Mouse (Mus musculus) embryonic facial prominence, embryonic 14.5 days (tissue): ENCODE results near the gene Dlx1. TPM values are rescaled to one million over a fixed set of nuclear protein-coding genes. Genes with fewer than 3 reads are reported as not detected.

Source experiments
- ATAC-seq: fragments of 200-750 bp; cut with Nextera tagmentation; 2 replicates; pipeline ENCODE4 v1.8.0; 2017; ENCODE audit warnings: low read depth, moderate number of reproducible peaks, moderate TSS enrichment
- DNase-seq: peaks from one replicate; pipeline ENCODE4 v3.0.0-alpha.2; 2015; ENCODE audit warnings: low spot score
- H3K27ac ChIP-seq: fragments of 300-500 bp; sonication (generic); replicated peaks from 2 replicates; pipeline ENCODE4 v1.5.1; 2014; ENCODE audit warnings: low read depth, mild to moderate bottlenecking, low read length, moderate library complexity
- H3K27me3 ChIP-seq: fragments of 300-500 bp; sonication (generic); replicated peaks from 2 replicates; pipeline ENCODE4 v1.6.1; 2014; ENCODE audit warnings: low read length; ENCODE audit not compliant: control insufficient read depth, insufficient read depth
- H3K36me3 ChIP-seq: fragments of 300-500 bp; sonication (generic); 2 replicates; pipeline ENCODE4 v1.6.1; 2014; ENCODE audit warnings: low read length, mixed read lengths; ENCODE audit not compliant: control insufficient read depth, insufficient read depth
- H3K4me1 ChIP-seq: fragments of 300-500 bp; sonication (generic); 2 replicates; pipeline ENCODE4 v1.6.1; 2014; ENCODE audit warnings: antibody characterized with exemption, low read length; ENCODE audit not compliant: control insufficient read depth, insufficient read depth
- H3K4me2 ChIP-seq: fragments of 300-500 bp; sonication (generic); 2 replicates; pipeline ENCODE4 v1.6.1; 2014; ENCODE audit warnings: low read depth, mild to moderate bottlenecking, low read length, moderate library complexity, mixed read lengths
- H3K4me3 ChIP-seq: fragments of 300-500 bp; sonication (generic); 2 replicates; pipeline ENCODE4 v1.5.1; 2014; ENCODE audit warnings: low read depth, mild to moderate bottlenecking, low read length
- H3K9ac ChIP-seq: fragments of 300-500 bp; sonication (generic); 2 replicates; pipeline ENCODE4 v1.6.1; 2014; ENCODE audit warnings: low read depth, mild to moderate bottlenecking, low read length, moderate library complexity, mixed read lengths
- H3K9me3 ChIP-seq: fragments of 300-500 bp; sonication (generic); 2 replicates; pipeline ENCODE4 v1.6.1; 2016; ENCODE audit warnings: low read length; ENCODE audit not compliant: control insufficient read depth
- WGBS: fragments of 180-500 bp; shearing (Covaris S2); extraction: QIAGEN DNeasy Blood & Tissue Kit; methylation state at CpG from one replicate; pipeline ENCODE4 v1.1.7; 2014; 5-methylcytosine and 5-hydroxymethylcytosine counted together
- polyA plus RNA-seq: library from polyadenylated mRNA; unstranded; fragments of >200 nt; fragmentation: Nextera tagmentation; extraction: Ambion mirVana; gene quantifications from 2 replicates; pipeline ENCODE4 v1.2.1, GENCODE M21; 2014

Dlx1 gene
- polyA plus RNA-seq, 1 experiment from 2014 or later: 13.1 TPM

DNA sequence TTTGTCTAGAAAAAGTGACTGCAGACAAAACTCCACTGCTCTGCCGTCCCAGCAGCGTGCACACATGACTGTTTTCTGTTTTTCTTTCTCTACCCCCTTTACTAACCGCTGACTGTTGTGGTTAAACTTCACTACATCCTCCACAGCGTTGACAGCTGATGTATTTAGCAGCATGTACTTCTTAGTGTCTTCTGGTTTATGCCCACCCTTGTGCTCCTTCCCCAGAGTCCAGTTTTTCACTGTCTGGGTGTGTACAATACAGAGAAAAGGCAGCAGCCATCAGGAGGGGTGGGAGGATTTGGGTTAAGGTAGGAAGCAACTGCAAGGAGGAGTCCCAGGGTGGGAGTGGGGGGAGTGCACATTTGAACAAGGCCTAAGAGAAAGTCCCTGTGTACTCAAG lies 5.0 kb upstream of the Dlx1 start:
- Histone ChIP-seq H3K36me3 (no peaks in the 10 kb centered on the region), H3K4me3 (no peak overlapping the region), H3K27me3 (peaks cover 59% of the 10 kb centered on the region), H3K9me3 (no peaks in the 10 kb centered on the region), H3K9ac (no peak overlapping the region), H3K27ac (no peak overlapping the region), H3K4me2 (no peak overlapping the region), H3K4me1 (peaks cover 4% of the 10 kb centered on the region; the same call in 1 of the 2 replicates)
- DNase-seq (no peak), ATAC-seq (no peak)
- WGBS: 33% methylated on average over 4 of the region's 4 CpGs

DNA sequence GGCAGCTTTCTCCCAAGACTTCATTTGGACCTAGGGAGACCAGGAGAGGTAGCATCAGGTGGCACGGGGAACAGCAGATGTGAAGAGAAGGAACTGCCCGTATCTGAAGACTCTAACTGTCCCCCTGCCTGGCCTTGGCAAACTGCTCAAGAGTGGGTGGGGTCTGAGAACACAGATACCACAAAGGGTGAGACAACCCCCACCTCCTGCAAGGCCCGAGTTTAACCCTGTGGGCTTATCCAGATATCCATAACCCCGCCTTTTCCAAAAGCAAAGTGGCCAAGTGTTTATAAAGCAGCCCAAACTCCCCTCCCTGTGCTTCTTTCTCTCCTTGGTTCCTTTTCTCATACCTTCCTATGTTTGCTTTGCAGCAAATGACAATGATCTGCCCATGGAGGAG lies 4.5 kb upstream of the Dlx1 start:
- Histone ChIP-seq H3K36me3 (no peaks in the 10 kb centered on the region), H3K27me3 (peaks cover 64% of the 10 kb centered on the region), H3K4me1 (peaks cover 4% of the 10 kb centered on the region; the same call in 1 of the 2 replicates), H3K4me2 (no peak overlapping the region), H3K4me3 (no peak overlapping the region), H3K27ac (no peak overlapping the region), H3K9ac (no peak overlapping the region), H3K9me3 (no peaks in the 10 kb centered on the region)
- ATAC-seq: no peak
- no peak for DNase-seq
- 60% methylated on average over 4 of the region's 4 CpGs for WGBS

GRCm38 (mm10) chr2:71524763-71525162 lies 3.1 kb upstream of the Dlx1 start:
- no peak for DNase-seq
- ATAC-seq: no peak
- H3K4me1 ChIP-seq: peaks cover 9% of the 10 kb centered on the region; the same call in 1 of the 2 replicates
- H3K4me3 ChIP-seq: no peak overlapping the region
- H3K27ac ChIP-seq: no peak overlapping the region
- no peaks in the 10 kb centered on the region for H3K36me3 ChIP-seq
- no peak overlapping the region for H3K9ac ChIP-seq
- peaks cover 74% of the 10 kb centered on the region for H3K27me3 ChIP-seq
- H3K4me2 ChIP-seq: no peak overlapping the region
- H3K9me3 ChIP-seq: no peaks in the 10 kb centered on the region
- 35% methylated on average over 13 of the region's 13 CpGs for WGBS

DNA sequence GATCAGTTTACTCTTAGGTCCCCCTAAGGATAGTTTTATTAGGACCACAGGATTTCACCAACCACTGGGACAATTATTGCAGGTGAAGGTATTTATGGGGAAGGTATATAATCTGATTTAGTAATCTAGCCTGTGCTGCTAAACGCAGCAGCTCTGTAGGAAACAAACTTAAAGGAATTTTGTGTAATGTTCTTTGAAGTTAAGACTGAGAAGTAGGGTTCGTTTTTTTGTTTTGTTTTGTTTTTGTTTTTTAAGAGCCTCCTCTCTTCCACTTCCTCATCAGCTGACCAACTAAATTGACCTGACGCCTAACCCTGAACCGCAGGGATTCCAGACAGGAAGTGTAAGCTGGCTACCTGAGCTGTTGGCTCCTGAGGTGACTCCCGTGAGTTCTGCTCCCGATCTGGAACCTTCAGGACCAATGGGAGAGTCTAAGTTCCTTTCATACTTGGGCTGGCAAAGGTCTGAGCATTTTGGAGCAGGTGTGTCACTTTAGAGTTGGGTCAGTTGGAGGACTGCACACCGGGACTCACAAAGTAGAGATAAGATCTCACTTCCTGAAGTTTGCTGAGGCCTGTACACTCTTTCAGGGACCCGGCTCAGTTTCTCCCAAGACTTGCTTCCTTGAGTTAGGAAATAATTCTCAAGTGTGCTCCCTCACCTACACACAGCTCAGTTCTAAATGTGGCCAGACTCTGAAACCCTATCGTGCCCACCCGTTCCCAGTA lies 1.2 kb upstream of the Dlx1 start:
- H3K4me3 ChIP-seq: peak overlapping the region; percentile 21
- H3K9ac ChIP-seq: no peak overlapping the region
- DNase-seq: no peak

GRCm38 (mm10) chr2:71527323-71528013 lies 445 bp upstream of the Dlx1 start:
- peak overlapping the region; percentile 75 for H3K4me2 ChIP-seq
- H3K4me1 ChIP-seq: peaks cover 9% of the 10 kb centered on the region; the same call in 1 of the 2 replicates
- ATAC-seq (no peak), DNase-seq (no peak)
- no peaks in the 10 kb centered on the region for H3K9me3 ChIP-seq
- peak overlapping the region; percentile 21 for H3K4me3 ChIP-seq
- 7% methylated on average over 24 of the region's 24 CpGs for WGBS
- no peak overlapping the region for H3K27ac ChIP-seq
- H3K9ac ChIP-seq: 0 out of 2 replicates have a peak overlapping the region, but pooled peaks have one; percentile 31
- peaks cover 94% of the 10 kb centered on the region for H3K27me3 ChIP-seq
- H3K36me3 ChIP-seq: no peaks in the 10 kb centered on the region

More for the DNA sequence above, 1.2 kb upstream of the Dlx1 start:
- Histone ChIP-seq H3K9me3 (no peaks in the 10 kb centered on the region), H3K27ac (no peak overlapping the region), H3K27me3 (peaks cover 89% of the 10 kb centered on the region), H3K4me1 (peaks cover 9% of the 10 kb centered on the region; the same call in 1 of the 2 replicates), H3K36me3 (no peaks in the 10 kb centered on the region), H3K4me2 (peak overlapping the region; percentile 75)
- ATAC-seq: no peak
- WGBS: 11% methylated on average over 10 of the region's 10 CpGs

DNA sequence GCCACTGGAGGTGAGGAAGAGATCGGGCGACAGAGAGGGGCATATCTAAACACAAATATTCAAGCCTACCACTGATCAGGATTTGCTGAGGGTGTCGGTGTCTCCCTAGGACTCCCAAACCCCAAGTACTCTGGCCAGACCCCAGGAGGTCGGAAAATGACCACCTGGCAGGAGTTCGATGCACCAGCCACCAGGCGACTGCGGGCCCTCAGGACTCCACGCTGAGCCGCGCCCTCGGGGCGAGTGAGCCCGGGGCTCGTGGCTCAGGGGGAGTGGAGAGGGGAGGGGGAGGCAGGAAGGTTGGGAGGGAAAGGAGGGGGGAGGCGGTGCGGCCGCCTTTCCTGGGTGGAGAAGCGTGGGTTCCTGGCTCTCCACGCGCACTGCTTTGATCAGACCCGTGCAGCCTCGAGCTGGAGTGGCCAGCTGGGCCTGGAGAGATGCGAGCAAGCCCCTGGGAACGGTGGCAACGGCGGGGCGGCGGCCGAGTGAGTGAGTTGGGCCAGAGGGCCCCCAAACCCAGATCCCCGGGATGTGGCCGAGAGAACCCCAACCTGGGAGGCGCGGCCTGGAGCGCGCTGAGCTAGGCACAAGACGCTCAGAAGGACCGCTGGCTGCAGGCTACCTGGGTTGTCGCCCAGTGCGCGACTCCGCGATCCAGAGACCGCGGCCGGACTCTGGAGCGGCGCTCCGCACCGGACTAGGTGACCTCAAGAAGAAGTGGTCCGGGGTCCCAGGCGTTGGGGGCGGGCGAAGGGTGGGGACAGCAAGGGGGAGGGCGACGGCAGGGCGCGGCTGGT lies 999 bp downstream of the Dlx1 start:
- 0 out of 2 replicates have a peak, but pooled peaks cover 5% of the 10 kb centered on the region for H3K4me1 ChIP-seq
- no peaks in the 10 kb centered on the region for H3K9me3 ChIP-seq
- H3K27me3 ChIP-seq: peaks cover 94% of the 10 kb centered on the region
- under 1% methylated on average over 29 of the region's 57 CpGs for WGBS
- H3K9ac ChIP-seq: peak overlapping the region; percentile 68
- peak overlapping the region; percentile 75 for H3K4me2 ChIP-seq
- peak overlapping the region; percentile 87 for H3K27ac ChIP-seq
- peak overlapping the region; percentile 49 for H3K4me3 ChIP-seq
- ATAC-seq (peak; percentile 46), DNase-seq (no peak)
- H3K36me3 ChIP-seq: no peaks in the 10 kb centered on the region

DNA sequence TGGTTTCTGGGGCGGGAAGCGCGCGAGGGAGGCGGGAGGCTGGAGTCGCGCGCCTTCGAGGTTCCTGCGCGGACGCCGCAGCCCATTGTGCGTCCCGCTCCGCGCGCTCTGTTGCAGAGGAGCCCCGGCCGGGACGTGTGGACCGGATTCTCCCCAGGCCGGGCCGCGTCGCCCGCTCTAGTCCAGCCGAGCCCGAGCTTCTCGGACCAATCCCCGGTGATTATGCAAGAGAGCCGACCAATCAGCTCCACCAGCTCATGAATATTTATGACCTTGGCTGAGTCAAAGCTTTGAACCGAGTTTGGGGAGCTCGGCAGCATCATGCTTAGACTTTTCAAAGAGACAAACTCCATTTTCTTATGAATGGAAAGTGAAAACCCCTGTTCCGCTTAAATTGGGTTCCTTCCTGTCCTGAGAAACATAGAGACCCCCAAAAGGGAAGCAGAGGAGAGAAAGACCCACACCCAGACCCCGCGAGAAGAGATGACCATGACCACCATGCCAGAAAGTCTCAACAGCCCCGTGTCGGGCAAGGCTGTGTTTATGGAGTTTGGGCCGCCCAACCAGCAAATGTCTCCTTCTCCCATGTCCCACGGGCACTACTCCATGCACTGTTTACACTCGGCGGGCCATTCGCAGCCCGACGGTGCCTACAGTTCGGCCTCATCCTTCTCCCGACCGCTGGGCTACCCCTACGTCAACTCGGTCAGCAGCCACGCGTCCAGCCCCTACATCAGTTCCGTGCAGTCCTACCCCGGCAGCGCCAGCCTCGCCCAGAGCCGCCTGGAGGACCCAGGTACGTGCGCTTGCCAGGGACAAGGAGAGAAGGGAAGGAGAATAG lies 1.8 kb downstream of the Dlx1 start:
- Histone ChIP-seq H3K4me2 (peak overlapping the region; percentile 75), H3K9me3 (no peaks in the 10 kb centered on the region), H3K27ac (peak overlapping the region; percentile 87), H3K9ac (peak overlapping the region; percentile 68), H3K36me3 (no peaks in the 10 kb centered on the region), H3K4me3 (peak overlapping the region; percentile 49), H3K4me1 (0 out of 2 replicates have a peak, but pooled peaks cover 5% of the 10 kb centered on the region), H3K27me3 (peaks cover 95% of the 10 kb centered on the region)
- under 1% methylated on average over 44 of the region's 60 CpGs for WGBS
- peak; percentile 97 for DNase-seq
- peak; percentile 93 for ATAC-seq
